Mouse (Mus musculus): ENCODE data around the gene Clmn.

Clmn gene

GRCm38 (mm10) chr12:104880367-104880766, 15.5 kb upstream of the Clmn start:
- DNase-seq (ENCODE audit: low read depth, low spot score), result peak; percentile 33

GRCm38 (mm10) chr12:104879577-104879989, 14.7 kb upstream of the Clmn start:
- DNase-seq (ENCODE audit: low read depth, low spot score), result peak; percentile 88

GRCm38 (mm10) chr12:104876053-104876452, 11.2 kb upstream of the Clmn start:
- DNase-seq (ENCODE audit: low read depth, low spot score), result no peak

- no peak for DNase-seq (ENCODE audit: low read depth, low spot score)
Observed at GRCm38 (mm10) chr12:104871987-104872386, 7.1 kb upstream of the Clmn start.

GRCm38 (mm10) chr12:104869737-104870136, 4.9 kb upstream of the Clmn start:
- DNase-seq (ENCODE audit: low read depth, low spot score), result no peak

GRCm38 (mm10) chr12:104868430-104868829, 3.6 kb upstream of the Clmn start:
- no peak for DNase-seq (ENCODE audit: low read depth, low spot score)

GRCm38 (mm10) chr12:104867851-104868250, 3.0 kb upstream of the Clmn start:
- no peak for DNase-seq (ENCODE audit: low read depth, low spot score)

- peak; percentile 38 for DNase-seq (ENCODE audit: low read depth, low spot score)
Observed at GRCm38 (mm10) chr12:104865166-104865535, 275 bp upstream of the Clmn start.

- DNase-seq (ENCODE audit: low read depth, low spot score), result no peak
Observed at GRCm38 (mm10) chr12:104863653-104864052, 1.2 kb downstream of the Clmn start.

GRCm38 (mm10) chr12:104859140-104859539, 5.7 kb downstream of the Clmn start:
- no peak for DNase-seq (ENCODE audit: low read depth, low spot score)

GRCm38 (mm10) chr12:104858732-104859131, 6.1 kb downstream of the Clmn start:
- no peak for DNase-seq (ENCODE audit: low read depth, low spot score)

- peak; percentile 63 for DNase-seq (ENCODE audit: low read depth, low spot score)
Observed at GRCm38 (mm10) chr12:104857614-104858013, 7.3 kb downstream of the Clmn start.

GRCm38 (mm10) chr12:104856540-104856939, 8.3 kb downstream of the Clmn start:
- no peak for DNase-seq (ENCODE audit: low read depth, low spot score)

GRCm38 (mm10) chr12:104855548-104855947, 9.3 kb downstream of the Clmn start:
- no peak for DNase-seq (ENCODE audit: low read depth, low spot score)

- DNase-seq (ENCODE audit: low read depth, low spot score), result no peak
Observed at GRCm38 (mm10) chr12:104854826-104855225, 10.1 kb downstream of the Clmn start.

GRCm38 (mm10) chr12:104853374-104853773, 11.5 kb downstream of the Clmn start:
- no peak for DNase-seq (ENCODE audit: low read depth, low spot score)

- DNase-seq (ENCODE audit: low read depth, low spot score), result peak; percentile 93
Observed at GRCm38 (mm10) chr12:104851711-104852508, 13.0 kb downstream of the Clmn start.

- DNase-seq (ENCODE audit: low read depth, low spot score), result no peak
Observed at GRCm38 (mm10) chr12:104850119-104850518, 14.8 kb downstream of the Clmn start.

GRCm38 (mm10) chr12:104848667-104849066, 16.2 kb downstream of the Clmn start:
- DNase-seq (ENCODE audit: low read depth, low spot score), result no peak

GRCm38 (mm10) chr12:104847227-104847626, 17.6 kb downstream of the Clmn start:
- no peak for DNase-seq (ENCODE audit: low read depth, low spot score)

GRCm38 (mm10) chr12:104845707-104846106, 19.2 kb downstream of the Clmn start:
- peak; percentile 93 for DNase-seq (ENCODE audit: low read depth, low spot score)

GRCm38 (mm10) chr12:104844989-104845388, 19.9 kb downstream of the Clmn start:
- no peak for DNase-seq (ENCODE audit: low read depth, low spot score)

GRCm38 (mm10) chr12:104844279-104844678, 20.6 kb downstream of the Clmn start:
- no peak for DNase-seq (ENCODE audit: low read depth, low spot score)

GRCm38 (mm10) chr12:104841256-104841655, 23.6 kb downstream of the Clmn start:
- DNase-seq (ENCODE audit: low read depth, low spot score), result no peak
